Mouse (Mus musculus) bone marrow macrophage, adult 2 months (primary cell): ENCODE data around the gene Nsl1.

Source experiments
- CTCF ChIP-seq: IDR thresholded peaks from 2 replicates; pipeline ENCODE4 v1.5.1; 2012; ENCODE audit warnings: low read depth, mild to moderate bottlenecking, low read length, moderate library complexity
- POLR2A ChIP-seq: IDR thresholded peaks from 2 replicates; pipeline ENCODE4 v1.6.1; 2012; ENCODE audit warnings: mild to moderate bottlenecking, low read depth, low read length, borderline replicate concordance

DNA sequence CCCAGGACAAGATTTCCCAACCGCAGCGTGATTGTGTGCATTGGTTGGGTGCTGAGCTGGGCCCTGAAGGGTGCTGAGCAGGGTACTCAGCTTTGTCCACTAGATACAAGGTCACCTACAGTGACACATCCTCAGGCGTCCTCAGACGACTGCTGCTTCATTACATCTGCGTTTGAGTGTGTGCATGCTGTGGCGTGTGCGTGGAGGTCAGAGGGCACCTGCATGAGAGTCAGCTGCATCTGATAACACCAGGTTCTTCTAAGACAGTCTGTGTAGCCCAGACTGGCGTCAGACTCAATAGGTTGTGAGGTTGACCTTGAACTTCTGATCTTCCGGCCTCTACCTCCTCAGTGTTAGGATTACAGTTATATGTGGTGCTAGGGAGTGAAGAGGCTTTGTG lies 42.4 kb downstream of the Nsl1 start:
- TF ChIP-seq CTCF, result no peak
- TF ChIP-seq POLR2A, result no peak
